Mouse (Mus musculus) midbrain, embryonic 11.5 days (tissue): Measurements from ENCODE around the gene Rln3. TPM values are rescaled to one million over a fixed set of nuclear protein-coding genes. Genes with fewer than 3 reads are reported as not detected.

ENCODE experiments used
- ATAC-seq: fragments of 200-750 bp; cut with Nextera tagmentation; 2 replicates; pipeline ENCODE4 v1.8.0; 2017; ENCODE audit warnings: moderate TSS enrichment, moderate library complexity; ENCODE audit not compliant: low FRiP score
- DNase-seq: peaks from one replicate; pipeline ENCODE4 v3.0.0; 2015; ENCODE audit warnings: low spot score; ENCODE audit errors: missing footprints
- H3K27ac ChIP-seq: fragments of 300-500 bp; sonication (generic); 2 replicates; pipeline ENCODE4 v1.5.1; 2014; ENCODE audit warnings: low read depth, low read length
- H3K27me3 ChIP-seq: fragments of 300-500 bp; sonication (generic); 2 replicates; pipeline ENCODE4 v1.6.1; 2014; ENCODE audit warnings: mild to moderate bottlenecking, low read length, moderate library complexity, mixed read lengths; ENCODE audit not compliant: control insufficient read depth, insufficient read depth
- H3K36me3 ChIP-seq: fragments of 300-500 bp; sonication (generic); 2 replicates; pipeline ENCODE4 v1.6.1; 2014; ENCODE audit warnings: mild to moderate bottlenecking, low read length, moderate library complexity, mixed read lengths; ENCODE audit not compliant: control insufficient read depth, insufficient read depth
- H3K4me1 ChIP-seq: fragments of 300-500 bp; sonication (generic); 2 replicates; pipeline ENCODE4 v1.6.1; 2014; ENCODE audit warnings: low read length; ENCODE audit not compliant: control insufficient read depth, insufficient read depth
- H3K4me2 ChIP-seq: fragments of 300-500 bp; sonication (generic); 2 replicates; pipeline ENCODE4 v1.6.1; 2014; ENCODE audit warnings: mild to moderate bottlenecking, moderate library complexity
- H3K4me3 ChIP-seq: fragments of 300-500 bp; sonication (generic); 2 replicates; pipeline ENCODE4 v1.5.1; 2014; ENCODE audit warnings: low read depth, low read length
- H3K9ac ChIP-seq: fragments of 300-500 bp; sonication (generic); 2 replicates; pipeline ENCODE4 v1.6.1; 2014; ENCODE audit warnings: low read length
- H3K9me3 ChIP-seq: fragments of 300-500 bp; sonication (generic); 2 replicates; pipeline ENCODE4 v1.6.1; 2016; ENCODE audit warnings: low read length; ENCODE audit not compliant: control insufficient read depth
- WGBS: fragments of 180-500 bp; shearing (Covaris S2); extraction: QIAGEN DNeasy Blood & Tissue Kit; methylation state at CpG from one replicate; pipeline ENCODE4 v1.1.7; 2014; 5-methylcytosine and 5-hydroxymethylcytosine counted together
- microRNA counts: library from miRNA; unstranded; fragments of <30 nt; microRNA quantifications from one replicate; lab custom pipeline; 2015
- microRNA-seq: library from miRNA; unstranded; fragments of <30 nt; microRNA quantifications from one replicate; pipeline ENCODE4, GENCODE M21; 2017
- polyA plus RNA-seq: library from polyadenylated mRNA; unstranded; fragments of >200 nt; fragmentation: Nextera tagmentation; extraction: Ambion mirVana; gene quantifications from 2 replicates; pipeline ENCODE4 v1.2.1, GENCODE M21; 2014

The Rln3 gene
- polyA plus RNA-seq, 1 experiment from 2014 or later = not detected

DNA sequence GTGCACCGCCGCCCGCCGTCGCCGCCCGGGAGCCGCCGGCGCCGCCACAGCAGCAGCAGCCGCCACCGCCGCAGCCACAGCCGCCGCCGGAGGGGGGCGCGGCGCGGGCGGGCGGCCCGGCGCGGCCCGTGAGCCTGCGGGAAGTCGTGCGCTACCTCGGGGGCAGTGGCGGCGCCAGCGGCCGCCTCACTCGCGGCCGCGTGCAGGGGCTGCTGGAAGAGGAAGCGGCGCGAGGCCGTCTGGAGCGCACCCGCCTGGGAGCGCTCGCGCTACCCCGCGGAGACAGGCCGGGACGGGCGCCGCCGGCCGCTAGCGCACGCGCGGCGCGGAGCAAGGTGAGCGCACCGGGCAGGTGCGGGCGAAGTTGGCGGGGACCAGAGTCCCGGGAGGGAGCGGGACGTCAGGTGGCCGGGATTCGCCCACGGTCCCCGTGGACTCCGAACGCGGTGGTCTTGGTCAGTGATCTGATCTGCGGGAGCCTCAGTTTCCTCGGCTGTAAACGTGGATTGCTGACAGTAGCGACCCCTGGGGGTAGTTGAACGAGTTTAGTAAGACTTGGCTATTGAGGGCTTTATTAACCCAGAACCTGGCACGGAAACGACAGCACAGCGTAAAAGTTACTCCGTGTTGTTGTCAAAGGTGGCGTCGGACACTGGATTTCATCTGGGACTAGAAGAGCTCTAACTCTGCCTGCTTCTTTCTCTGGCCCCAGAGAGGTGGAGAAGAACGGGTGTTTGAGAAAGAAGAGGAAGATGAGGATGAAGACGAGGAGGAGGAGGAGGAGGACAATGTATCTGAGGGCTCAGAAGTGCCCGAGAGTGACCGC lies 46.4 kb downstream of the Rln3 start:
- Histone ChIP-seq H3K9me3 (no peaks in the 10 kb centered on the region), H3K27ac (peak overlapping the region; percentile 41), H3K4me1 (peaks cover 17% of the 10 kb centered on the region), H3K4me2 (peak overlapping the region; percentile 83), H3K4me3 (peak overlapping the region; percentile 80), H3K9ac (peak overlapping the region; percentile 76), H3K27me3 (peaks cover 28% of the 10 kb centered on the region), H3K36me3 (peaks cover 6% of the 10 kb centered on the region; the same call in 1 of the 2 replicates)
- peak; percentile 33 for ATAC-seq
- peak; percentile 97 for DNase-seq
- under 1% methylated on average over 79 of the region's 92 CpGs for WGBS

DNA sequence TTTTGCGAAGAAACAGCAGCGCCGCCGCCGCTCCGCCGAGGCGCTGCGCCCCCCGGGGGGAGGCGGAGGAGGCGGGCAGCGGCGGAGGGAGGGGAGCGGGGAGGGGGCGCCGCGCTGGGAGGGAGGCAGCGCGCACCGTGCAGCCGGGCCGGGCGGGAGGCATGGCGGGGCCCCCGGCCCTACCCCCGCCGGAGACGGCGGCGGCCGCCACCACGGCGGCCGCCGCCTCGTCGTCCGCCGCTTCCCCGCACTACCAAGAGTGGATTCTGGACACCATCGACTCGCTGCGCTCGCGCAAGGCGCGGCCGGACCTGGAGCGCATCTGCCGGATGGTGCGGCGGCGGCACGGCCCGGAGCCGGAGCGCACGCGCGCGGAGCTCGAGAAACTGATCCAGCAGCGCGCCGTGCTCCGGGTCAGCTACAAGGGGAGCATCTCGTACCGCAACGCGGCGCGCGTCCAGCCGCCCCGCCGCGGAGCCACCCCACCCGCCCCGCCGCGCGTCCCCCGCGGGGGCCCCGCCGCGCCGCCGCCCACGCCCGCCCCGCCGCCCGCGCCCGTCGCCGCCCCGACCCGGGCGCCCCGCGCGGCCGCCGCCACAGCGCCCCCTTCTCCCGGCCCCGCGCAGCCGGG lies 47.2 kb downstream of the Rln3 start, which contains the start of gene Samd1:
Samd1 (plus strand) TSS at position 162 of the 631 bp plus-strand sequence.
- peak within 1 kb of the TSS; percentile 80 for H3K4me3 ChIP-seq
- H3K27me3 ChIP-seq = peaks cover 25% of the 10 kb centered on the region
- peak within 1 kb of the TSS; percentile 87 for H3K9ac ChIP-seq
- WGBS = under 1% methylated on average over 74 of the region's 112 CpGs
- no peaks in the 10 kb centered on the region for H3K9me3 ChIP-seq
- H3K4me2 ChIP-seq = peak within 1 kb of the TSS; percentile 83
- peak; percentile 19; the same call in 1 of the 2 replicates for ATAC-seq
- peak within 1 kb of the TSS; percentile 94 for H3K27ac ChIP-seq
- peak; percentile 94 for DNase-seq
- peaks cover 6% of the 10 kb centered on the region; the same call in 1 of the 2 replicates for H3K36me3 ChIP-seq
- H3K4me1 ChIP-seq = peaks cover 17% of the 10 kb centered on the region

DNA sequence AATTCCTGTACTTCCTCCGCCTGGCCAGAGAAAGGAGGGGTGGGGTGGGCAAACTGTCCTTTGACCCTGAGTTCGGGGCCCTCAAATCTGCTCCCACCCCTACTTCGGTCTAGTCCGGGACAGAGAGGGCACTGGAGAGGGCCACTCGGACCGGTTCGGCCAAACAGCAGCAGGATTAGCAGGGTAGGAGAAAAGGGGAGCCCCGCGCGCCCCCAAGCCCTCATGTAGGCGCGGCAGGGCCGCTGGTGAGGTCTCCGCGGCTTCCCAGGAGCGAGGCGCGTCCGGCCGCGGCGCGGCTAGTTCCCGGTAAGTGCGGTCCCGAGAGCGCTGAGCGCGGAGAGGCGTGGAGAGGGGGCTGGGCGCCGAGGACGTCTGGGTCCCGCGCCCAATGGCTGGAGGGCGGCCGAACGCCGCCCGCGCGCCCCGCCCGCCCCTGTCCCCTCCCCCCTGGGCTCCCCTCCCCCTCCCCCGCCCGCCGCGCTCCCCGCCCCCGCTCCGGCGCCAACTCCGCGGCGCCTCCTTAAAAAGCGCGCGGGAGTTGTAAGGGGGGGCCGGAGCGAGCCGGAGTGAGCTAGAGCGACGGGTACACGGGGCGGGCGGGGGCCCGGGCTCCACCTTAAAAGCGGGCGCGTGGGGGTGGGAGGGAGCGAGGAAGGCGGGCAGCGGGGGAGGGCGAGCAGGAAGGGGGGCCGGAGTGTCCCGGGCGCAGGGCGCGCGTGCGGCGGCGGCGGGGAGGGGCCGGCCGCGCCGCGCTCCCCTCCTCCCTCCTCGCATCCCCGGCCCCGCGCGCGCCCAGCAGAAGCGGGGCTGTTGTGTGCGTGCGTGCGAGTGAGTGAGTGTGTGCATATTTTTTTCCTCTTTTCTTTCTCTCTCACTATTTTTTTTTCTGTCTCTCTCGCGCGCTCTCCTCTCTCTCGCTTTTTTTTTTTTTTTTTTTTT lies 48.0 kb downstream of the Rln3 start:
- ATAC-seq (peak; percentile 83), DNase-seq (peak; percentile 98)
- H3K4me2 ChIP-seq = peak overlapping the region; percentile 83
- peak overlapping the region; percentile 80 for H3K4me3 ChIP-seq
- peaks cover 17% of the 10 kb centered on the region for H3K4me1 ChIP-seq
- 0% methylated on average over 48 of the region's 103 CpGs for WGBS
- H3K9me3 ChIP-seq = no peaks in the 10 kb centered on the region
- H3K27me3 ChIP-seq = peaks cover 24% of the 10 kb centered on the region
- H3K36me3 ChIP-seq = peaks cover 6% of the 10 kb centered on the region; the same call in 1 of the 2 replicates
- peak overlapping the region; percentile 87 for H3K9ac ChIP-seq
- peak overlapping the region; percentile 94 for H3K27ac ChIP-seq

DNA sequence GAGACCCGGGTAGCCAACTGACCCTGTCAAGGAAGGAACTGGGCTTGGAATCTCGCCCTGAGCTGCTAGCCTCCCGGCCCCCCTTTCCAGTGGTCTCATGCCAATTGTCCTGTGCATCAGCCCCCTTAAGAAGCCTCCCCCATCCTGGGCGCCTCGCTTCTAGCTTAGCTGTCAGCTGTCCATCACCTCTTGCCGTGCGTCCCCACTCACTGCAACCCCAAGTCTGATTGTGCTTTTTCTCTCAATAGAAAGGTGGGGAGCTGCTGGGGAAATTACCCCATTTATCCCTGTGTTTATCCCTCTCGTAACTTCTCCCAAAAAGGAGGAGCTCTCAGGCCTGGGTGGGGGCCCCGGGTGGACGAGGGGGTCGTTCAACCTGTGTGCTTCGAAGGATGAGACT lies 48.8 kb downstream of the Rln3 start:
- Histone ChIP-seq H3K27me3 (peaks cover 16% of the 10 kb centered on the region), H3K36me3 (peaks cover 12% of the 10 kb centered on the region), H3K27ac (no peak overlapping the region), H3K4me1 (peaks cover 14% of the 10 kb centered on the region), H3K9ac (no peak overlapping the region; the same call in 1 of the 2 replicates), H3K4me3 (no peak overlapping the region), H3K9me3 (no peaks in the 10 kb centered on the region), H3K4me2 (peak overlapping the region; percentile 83)
- DNase-seq (no peak), ATAC-seq (no peak; the same call in 1 of the 2 replicates)
- 10% methylated on average over 12 of the region's 12 CpGs for WGBS

DNA sequence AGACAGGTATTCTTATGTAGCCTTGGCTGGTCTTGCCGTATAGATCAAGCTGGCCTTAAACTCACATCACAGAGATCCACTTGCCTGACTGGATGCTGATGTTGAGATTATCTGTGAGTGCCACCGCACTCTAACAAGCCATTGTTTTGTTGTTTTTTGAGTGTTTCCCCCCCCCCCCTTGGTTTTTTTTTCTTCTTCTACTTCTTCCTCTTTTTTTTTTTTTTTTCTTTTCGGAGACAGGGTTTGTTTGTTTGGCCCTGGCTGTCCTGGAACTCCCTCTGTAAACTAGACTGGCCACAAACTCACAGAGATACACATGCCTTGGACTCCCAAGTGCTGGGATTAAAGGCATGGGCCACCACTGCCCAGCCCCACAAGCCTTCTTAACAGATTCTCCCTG lies 50.8 kb downstream of the Rln3 start:
- no peaks in the 10 kb centered on the region for H3K9me3 ChIP-seq
- H3K4me3 ChIP-seq = no peak overlapping the region
- H3K4me2 ChIP-seq = no peak overlapping the region
- peaks cover 10% of the 10 kb centered on the region for H3K4me1 ChIP-seq
- H3K36me3 ChIP-seq = peaks cover 16% of the 10 kb centered on the region
- no peak for ATAC-seq
- no peak overlapping the region for H3K9ac ChIP-seq
- no peak for DNase-seq
- H3K27ac ChIP-seq = no peak overlapping the region
- WGBS = 83% methylated on average over 3 of the region's 3 CpGs
- H3K27me3 ChIP-seq = no peaks in the 10 kb centered on the region

MicroRNAs within 50 kb of the gene (microRNA counts, 519-probe panel; counts per million panel counts)
- microRNA mmu-miR-1199 (lab: Ali Mortazavi, UCI) (not detected), microRNA mmu-miR-709 (lab: Ali Mortazavi, UCI) (3,707 counts per million, percentile 25 among the panel's probes with 10 or more counts)

Small RNA genes lying within 50 kb of the gene (microRNA-seq; reads per million reads assigned to microRNA genes)
- 1.7 reads per million for gene Mir1199
- gene Mir709 = not detected
- 2.5 reads per million, percentile 9 among the genes with 10 or more reads in this experiment for gene Mir8111

Other genes starting within 250 kb of the Rln3 start
- gene Adgrl1, start 144.9 kb downstream of the Rln3 start, polyA plus RNA-seq = 13.7 and 16.4 TPM in 2 replicates
- 0.61 and 0.81 TPM in 2 replicates for gene Gm10644, start 89.8 kb downstream of the Rln3 start, polyA plus RNA-seq
- 92.5 and 96.5 TPM in 2 replicates for gene Asf1b, start 89.5 kb downstream of the Rln3 start, polyA plus RNA-seq
- gene Prkaca, start 72.0 kb downstream of the Rln3 start, polyA plus RNA-seq = 139 and 156 TPM in 2 replicates
- gene Samd1, start 47.3 kb downstream of the Rln3 start, polyA plus RNA-seq = 12.8 and 12.9 TPM in 2 replicates
- gene 1700067K01Rik, start 43.5 kb downstream of the Rln3 start, polyA plus RNA-seq = 0.33 and 0.56 TPM in 2 replicates
- gene 2210011C24Rik, start 32.8 kb downstream of the Rln3 start, polyA plus RNA-seq = not detected in 2 replicates
- gene Palm3, start 23.5 kb downstream of the Rln3 start, polyA plus RNA-seq = 2.0 and 2.2 TPM in 2 replicates
- gene Il27ra, start 2.4 kb downstream of the Rln3 start, polyA plus RNA-seq = 0.23 TPM in 2 replicates
- gene Gm10643, start 20.1 kb upstream of the Rln3 start, polyA plus RNA-seq = 2.2 and 2.4 TPM in 2 replicates
- 6.0 and 7.8 TPM in 2 replicates for gene Rfx1, start 21.8 kb upstream of the Rln3 start, polyA plus RNA-seq
- 12.2 and 14.3 TPM in 2 replicates for gene Dcaf15, start 59.8 kb upstream of the Rln3 start, polyA plus RNA-seq
- 0.25 and 0.32 TPM in 2 replicates for gene Podnl1, start 81.0 kb upstream of the Rln3 start, polyA plus RNA-seq
- gene Cc2d1a, start 102.9 kb upstream of the Rln3 start, polyA plus RNA-seq = 7.6 and 8.9 TPM in 2 replicates
- gene 4930432K21Rik, start 103.0 kb upstream of the Rln3 start, polyA plus RNA-seq = 0.83 and 0.86 TPM in 2 replicates
- gene Nanos3, start 140.2 kb upstream of the Rln3 start, polyA plus RNA-seq = 4.7 and 4.9 TPM in 2 replicates
- 19.4 and 24.7 TPM in 2 replicates for gene Zswim4, start 192.1 kb upstream of the Rln3 start, polyA plus RNA-seq
- 281 and 304 TPM in 2 replicates for gene D8Ertd738e, start 204.7 kb upstream of the Rln3 start, polyA plus RNA-seq
- gene Mri1, start 212.3 kb upstream of the Rln3 start, polyA plus RNA-seq = 47.2 and 52.4 TPM in 2 replicates
- 22.2 and 23.3 TPM in 2 replicates for gene Ccdc130, start 225.4 kb upstream of the Rln3 start, polyA plus RNA-seq